Mouse (Mus musculus) gastrocnemius, postnatal 36 days (tissue): ENCODE data around the gene Ahcyl2. TPM values are rescaled to one million over a fixed set of nuclear protein-coding genes. Genes with fewer than 3 reads are reported as not detected.

ENCODE experiments used
- DNase-seq, 2 experiments: peaks; one replicate each; pipeline ENCODE4 v3.0.0; 2022
- intact Hi-C: fragments of 180-260 bp; cut with DNase I; formaldehyde crosslinking; loops from one replicate; pipeline ENCODE4 v1.15.1; 2025
- total RNA-seq, 2 experiments: library from RNA; stranded (reverse); gene quantifications; 2 replicates each; pipeline ENCODE4 v1.2.3; 2021

Gene Ahcyl2
- total RNA-seq, 2 experiments from 2014 or later = 12.7 to 14.5 TPM

DNA sequence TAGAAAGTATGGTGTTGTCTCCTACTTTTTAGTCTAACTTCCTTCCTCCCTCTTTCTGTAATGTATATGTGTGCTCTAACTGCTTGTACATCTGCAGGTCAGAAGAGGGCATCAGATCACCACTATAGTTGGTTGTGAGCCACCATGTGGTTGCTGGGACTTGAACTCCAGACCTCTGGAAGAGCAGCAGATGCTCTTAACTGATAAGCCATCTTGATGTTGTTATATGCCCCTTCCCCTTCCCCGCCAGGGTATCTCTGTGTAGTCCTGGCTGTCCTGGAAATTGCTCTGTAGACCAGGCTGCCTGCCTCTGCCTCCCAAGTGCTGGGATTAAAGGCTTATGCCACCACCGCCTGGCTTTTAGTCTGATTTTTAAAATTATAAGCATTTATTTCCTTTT is 937 bp upstream of the Ahcyl2 start:
- DNase-seq = no peak
- intact Hi-C loops = no loop called here

- DNase-seq = no peak
- intact Hi-C loops = no loop called here
Observed at GRCm38 (mm10) chr6:29768791-29769441, 1.1 kb downstream of the Ahcyl2 start.

DNA sequence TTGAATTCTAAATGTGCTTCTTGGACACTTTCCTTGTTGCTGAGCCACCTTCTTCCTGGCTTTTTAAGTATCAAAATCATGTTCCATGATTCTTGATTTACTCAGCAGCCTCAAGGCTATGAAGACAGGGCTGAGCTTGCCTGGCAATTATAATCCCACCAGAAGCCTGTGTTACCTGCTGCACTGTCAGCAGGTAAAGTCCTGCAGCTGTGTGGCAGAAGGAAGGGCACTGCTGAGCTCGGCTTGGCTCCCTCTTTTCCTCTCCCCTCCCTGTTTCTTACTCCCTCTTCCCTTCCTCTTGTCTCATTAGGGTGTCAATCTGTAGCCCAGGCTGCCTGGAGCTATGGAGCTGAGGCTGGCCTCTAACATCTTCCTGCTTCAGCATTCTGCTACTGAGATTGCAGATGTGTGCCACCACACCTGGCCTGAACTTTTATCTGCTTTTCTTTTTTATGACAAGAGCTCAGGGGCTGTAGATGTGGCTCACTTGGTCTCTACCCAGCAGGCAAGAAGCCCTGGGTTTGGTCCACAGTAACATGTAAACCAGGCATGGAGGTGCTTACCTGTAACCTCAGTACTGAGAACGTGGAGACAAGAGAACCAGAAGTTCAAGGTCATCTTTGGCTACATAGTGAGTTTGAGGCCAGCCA is 3.0 kb downstream of the Ahcyl2 start:
- intact Hi-C loops = no loop called here
- no peak for DNase-seq

- intact Hi-C loops = no loop called here
- DNase-seq = no peak
Observed at GRCm38 (mm10) chr6:29772236-29772635, 4.4 kb downstream of the Ahcyl2 start.

GRCm38 (mm10) chr6:29774161-29774560 is 6.3 kb downstream of the Ahcyl2 start:
- no peak for DNase-seq
- intact Hi-C loops = no loop called here

DNA sequence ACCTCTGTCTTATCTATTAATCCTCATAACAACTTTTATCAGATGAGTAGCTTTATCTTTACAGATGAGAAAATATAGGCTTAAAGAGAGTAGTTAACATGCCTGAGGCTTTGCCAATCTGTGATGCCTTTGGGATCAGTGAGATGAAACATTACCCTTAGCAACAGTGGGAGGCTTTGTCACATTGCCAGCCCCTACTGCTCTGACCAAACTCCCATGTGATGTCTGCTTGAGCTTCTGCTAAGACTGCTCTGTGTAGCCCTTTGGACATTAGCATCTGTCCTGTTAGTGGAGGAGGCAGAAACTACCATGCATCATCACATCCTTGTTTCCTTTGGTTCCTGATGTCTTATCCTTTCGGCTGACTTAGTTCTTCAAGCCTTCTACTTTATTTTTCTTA is 7.8 kb downstream of the Ahcyl2 start:
- no peak for DNase-seq
- intact Hi-C loops = no loop called here

GRCm38 (mm10) chr6:29776542-29777237 is 8.9 kb downstream of the Ahcyl2 start:
- intact Hi-C loops = no loop called here
- no peak for DNase-seq

- intact Hi-C loops = no loop called here
- no peak for DNase-seq
Observed at GRCm38 (mm10) chr6:29777238-29777555, 9.4 kb downstream of the Ahcyl2 start.

DNA sequence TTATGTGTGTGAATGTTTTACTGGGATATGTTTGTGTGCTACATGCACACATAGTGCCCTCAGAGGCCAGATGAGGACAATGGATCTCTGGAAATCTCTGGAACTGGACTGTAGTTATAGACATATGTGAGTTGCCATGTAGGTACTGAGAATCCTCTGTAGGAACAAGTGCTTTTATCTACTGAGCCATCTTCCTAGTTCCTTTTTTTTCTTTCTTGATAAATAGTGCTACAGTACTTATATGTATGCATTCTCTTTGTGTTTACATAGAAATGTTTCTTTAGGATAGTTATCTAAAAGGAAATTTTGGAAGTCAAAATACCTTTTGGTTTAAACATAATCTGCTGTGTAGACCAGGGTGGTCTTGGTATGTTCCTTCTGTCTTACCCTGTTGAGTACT is 12.3 kb downstream of the Ahcyl2 start:
- intact Hi-C loops = no loop called here
- no peak for DNase-seq

DNA sequence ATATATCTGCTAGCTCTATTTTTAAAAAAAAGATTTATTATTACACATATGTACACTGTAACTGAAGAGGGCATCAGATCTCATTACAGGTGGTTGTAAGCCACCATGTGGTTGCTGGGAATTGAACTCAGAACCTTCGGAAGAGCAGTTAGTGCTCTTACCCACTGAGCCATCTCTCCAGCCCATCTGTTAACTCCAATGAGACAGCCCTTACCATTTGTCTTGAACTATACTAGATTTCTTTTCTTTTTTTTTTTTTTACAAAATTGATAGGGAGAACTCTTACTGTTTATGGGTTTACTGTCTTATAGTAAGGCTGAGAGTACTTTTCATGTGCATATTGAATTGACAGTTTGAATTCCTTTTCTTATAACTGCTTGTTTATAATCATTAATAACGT is 12.8 kb downstream of the Ahcyl2 start:
- intact Hi-C loops = no loop called here
- no peak for DNase-seq

GRCm38 (mm10) chr6:29782239-29782638 is 14.4 kb downstream of the Ahcyl2 start:
- intact Hi-C loops = no loop called here
- no peak for DNase-seq

GRCm38 (mm10) chr6:29783960-29784359 is 16.1 kb downstream of the Ahcyl2 start:
- intact Hi-C loops = no loop called here
- no peak for DNase-seq

DNA sequence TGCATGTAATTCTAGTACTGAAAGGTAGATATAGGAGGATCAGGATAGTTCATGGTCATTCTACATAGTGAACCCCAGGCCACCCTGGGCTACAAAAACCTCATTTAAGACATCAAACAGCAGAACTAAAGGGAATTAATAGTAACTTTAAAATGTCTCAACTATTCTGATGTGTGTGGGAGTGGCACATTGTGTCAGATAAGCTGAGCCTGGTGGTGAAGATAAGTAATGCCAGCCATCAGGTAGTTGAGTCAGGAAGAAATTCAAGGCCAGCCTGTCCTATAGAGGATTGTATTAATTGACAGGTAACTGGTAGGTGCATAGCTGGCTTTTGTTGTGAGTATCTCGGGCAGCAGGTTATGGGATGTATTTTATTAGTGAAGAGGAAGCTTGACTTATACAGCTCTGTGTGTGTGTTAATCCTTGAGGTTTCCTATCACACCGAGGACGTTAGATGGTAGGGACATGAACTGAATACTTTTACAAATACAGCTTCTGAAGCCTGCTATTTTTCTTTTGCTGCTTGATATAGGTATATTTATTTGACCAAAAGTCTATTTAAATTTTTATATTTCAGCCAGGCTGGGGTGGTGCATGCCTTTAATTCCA is 16.7 kb downstream of the Ahcyl2 start:
- intact Hi-C loops = no loop called here

DNA sequence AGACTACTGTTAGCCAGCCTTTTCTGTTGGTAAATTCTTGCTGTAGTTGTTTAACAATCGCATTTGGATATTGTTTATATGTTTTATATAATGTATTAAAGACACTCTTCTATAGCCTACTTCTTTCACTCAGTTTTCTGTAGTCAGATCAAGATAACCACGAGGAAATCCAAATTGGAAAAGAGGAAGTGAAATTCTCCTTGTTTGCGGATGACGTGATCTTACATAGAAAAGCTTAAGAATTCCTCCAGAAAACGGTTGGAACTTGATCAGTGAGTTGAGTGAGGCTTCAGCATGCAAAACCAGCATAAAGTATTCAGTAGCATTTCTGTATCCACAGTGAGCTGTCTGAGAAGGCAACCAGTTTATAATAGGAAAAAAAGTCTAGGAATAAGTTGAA is 17.9 kb downstream of the Ahcyl2 start:
- DNase-seq = no peak
- intact Hi-C loops = no loop called here

More for the DNA sequence above, 16.7 kb downstream of the Ahcyl2 start:
- no peak for DNase-seq

- DNase-seq = no peak
- intact Hi-C loops = no loop called here
Observed at GRCm38 (mm10) chr6:29788779-29789350, 21.1 kb downstream of the Ahcyl2 start.

DNA sequence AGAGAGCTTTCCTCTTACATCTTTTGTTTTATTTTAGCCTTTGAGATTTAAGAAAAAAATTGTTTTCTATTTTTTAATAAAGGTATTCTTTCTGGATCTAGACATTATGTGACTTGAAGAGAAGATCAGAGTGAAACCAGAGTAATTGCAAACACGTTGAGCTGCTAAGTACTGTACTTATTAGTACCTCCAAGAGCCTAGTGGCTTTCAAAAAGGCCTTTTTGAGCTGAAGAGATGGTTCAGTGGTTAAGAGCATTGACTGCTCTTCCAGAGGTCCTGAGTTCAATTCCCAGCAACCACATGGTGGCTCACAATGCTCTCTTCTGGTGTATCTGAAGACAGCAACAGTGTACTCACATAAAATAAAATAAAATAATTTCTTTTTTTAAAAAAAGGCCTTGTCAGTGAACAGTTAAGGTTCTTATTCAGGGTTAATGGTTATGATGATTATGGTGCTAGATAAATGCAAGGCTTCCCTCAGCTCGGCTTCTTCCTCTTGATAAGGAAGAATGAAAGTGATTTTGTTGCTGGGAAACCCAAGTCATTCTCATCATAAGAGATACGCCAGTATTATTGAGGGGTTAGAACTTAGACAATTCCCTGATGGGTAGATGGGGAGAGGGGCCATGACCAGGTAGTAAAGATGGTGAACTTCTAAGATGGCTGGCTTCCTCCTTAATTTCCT is 22.3 kb downstream of the Ahcyl2 start:
- no peak for DNase-seq
- intact Hi-C loops = no loop called here

- intact Hi-C loops = no loop called here
- DNase-seq = no peak
Observed at GRCm38 (mm10) chr6:29793520-29793919, 25.7 kb downstream of the Ahcyl2 start.

DNA sequence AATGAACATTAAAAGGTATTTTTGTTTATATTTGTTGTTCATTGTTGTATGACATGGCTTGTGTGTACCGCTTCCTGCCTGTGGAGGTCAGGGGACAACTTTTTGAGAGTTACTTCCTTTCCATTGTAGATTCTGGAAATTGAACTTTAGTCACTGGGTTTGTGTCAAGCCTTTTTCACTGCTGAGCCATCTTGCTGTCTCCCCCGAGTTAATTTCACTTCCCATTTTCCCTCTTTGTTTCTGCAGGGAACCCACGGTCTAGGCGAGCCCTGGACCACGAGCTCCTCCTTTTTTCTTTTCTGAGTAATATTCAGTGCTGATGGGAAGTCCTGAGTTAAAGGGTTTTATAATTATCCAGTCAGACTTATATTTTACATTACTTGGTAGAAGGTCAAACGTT is 26.8 kb downstream of the Ahcyl2 start:
- no peak for DNase-seq
- intact Hi-C loops = no loop called here

DNA sequence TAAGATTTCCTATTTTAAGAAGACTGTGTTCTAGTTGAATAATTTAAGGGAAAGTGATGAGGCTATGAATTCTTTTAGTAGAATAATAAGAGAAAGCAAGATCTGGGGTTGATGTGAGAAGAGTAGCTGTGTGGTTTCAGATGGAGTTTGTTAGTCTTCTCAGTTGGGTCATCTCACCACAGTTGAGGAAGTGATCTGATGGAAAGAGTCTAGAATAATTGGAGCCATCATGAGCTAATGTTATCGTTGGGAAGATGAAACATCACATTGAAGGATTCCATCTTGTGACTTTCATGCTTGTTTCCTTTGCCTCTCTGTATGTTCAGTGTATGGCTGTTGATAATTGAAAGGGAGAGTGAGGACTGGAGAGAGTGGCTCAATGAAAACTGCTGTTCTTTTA is 35.2 kb downstream of the Ahcyl2 start:
- intact Hi-C loops = no loop called here
- no peak for DNase-seq

GRCm38 (mm10) chr6:29804006-29804405 is 36.2 kb downstream of the Ahcyl2 start:
- no peak for DNase-seq
- intact Hi-C loops = no loop called here

DNA sequence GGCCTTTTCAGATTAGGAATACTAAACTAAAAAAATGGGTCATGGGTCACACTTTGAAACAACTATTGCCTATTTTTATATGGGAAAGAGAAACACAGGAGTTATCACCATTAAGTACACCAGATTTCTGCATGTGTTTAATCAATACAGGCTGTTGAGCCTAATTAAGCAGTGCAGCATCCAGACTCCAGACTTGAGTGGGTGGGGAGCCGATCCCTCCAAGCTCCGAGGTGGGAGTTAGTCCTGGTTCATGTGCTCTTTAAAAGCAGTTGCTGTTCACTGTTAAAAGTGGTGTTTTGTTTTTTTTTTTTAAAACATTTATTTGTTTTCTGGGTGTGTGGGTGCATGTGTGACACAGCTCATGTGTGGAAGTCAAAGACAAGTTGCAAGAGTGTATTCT is 37.6 kb downstream of the Ahcyl2 start:
- intact Hi-C loops = no loop called here
- DNase-seq = no peak
